Mouse (Mus musculus) thymus, postnatal 0 days (tissue): ENCODE measurements around the gene Me1. TPM values are rescaled to one million over a fixed set of nuclear protein-coding genes. Genes with fewer than 3 reads are reported as not detected.
A peak's percentile ranks its signal among the peaks of the same experiment; 100 is the strongest.
"Not testable (repeated sequence)": the region's sequence is repeated elsewhere in the genome, so short reads cannot be mapped to it uniquely, and the experiment has no call there.

ENCODE experiments used
- DNase-seq: peaks from one replicate; pipeline ENCODE4 v3.0.0-alpha.2; 2015; ENCODE audit warnings: low spot score
- polyA plus RNA-seq: library from polyadenylated mRNA; unstranded; fragments of >200 nt; fragmentation: Nextera tagmentation; extraction: Ambion mirVana; gene quantifications from 2 replicates; pipeline ENCODE4 v1.2.1, GENCODE M21; 2015

Me1 gene
- polyA plus RNA-seq, 1 experiment from 2014 or later: 10.0 TPM

- no peak for DNase-seq
Observed at GRCm38 (mm10) chr9:86599723-86600303, 95.9 kb downstream of the Me1 start.

- not testable (repeated sequence) for DNase-seq
Observed at GRCm38 (mm10) chr9:86596983-86597382, 98.8 kb downstream of the Me1 start.

- not testable (repeated sequence) for DNase-seq
Observed at GRCm38 (mm10) chr9:86594357-86594767, 101.4 kb downstream of the Me1 start.

GRCm38 (mm10) chr9:86592676-86593668 lies 102.8 kb downstream of the Me1 start:
- peak; percentile 45 for DNase-seq

- no peak for DNase-seq
Observed at GRCm38 (mm10) chr9:86587019-86587795, 108.5 kb downstream of the Me1 start.

- peak; percentile 71 for DNase-seq
Observed at GRCm38 (mm10) chr9:86583740-86584139, 112.0 kb downstream of the Me1 start.

GRCm38 (mm10) chr9:86579657-86580056 lies 116.1 kb downstream of the Me1 start:
- DNase-seq: peak; percentile 25

- DNase-seq: no peak
Observed at GRCm38 (mm10) chr9:86575178-86575577, 120.6 kb downstream of the Me1 start.

GRCm38 (mm10) chr9:86573616-86574303 lies 122.0 kb downstream of the Me1 start:
- no peak for DNase-seq

- peak; percentile 87 for DNase-seq
Observed at GRCm38 (mm10) chr9:86572636-86573291, 123.0 kb downstream of the Me1 start.

- DNase-seq: peak; percentile 59
Observed at GRCm38 (mm10) chr9:86572196-86572595, 123.6 kb downstream of the Me1 start.

GRCm38 (mm10) chr9:86571540-86572135 lies 124.1 kb downstream of the Me1 start, which contains the start of the genes Pgm3 and Rwdd2a:
Pgm3 (minus strand) TSS chr9:86571842.
Rwdd2a (plus strand) TSS chr9:86571991.
- DNase-seq: peak; percentile 95

- no peak for DNase-seq
Observed at GRCm38 (mm10) chr9:86570946-86571345, 124.8 kb downstream of the Me1 start.

GRCm38 (mm10) chr9:86570261-86570890 lies 125.4 kb downstream of the Me1 start:
- DNase-seq: no peak

- DNase-seq: no peak
Observed at GRCm38 (mm10) chr9:86569314-86569910, 126.3 kb downstream of the Me1 start.

GRCm38 (mm10) chr9:86560543-86560942 lies 135.2 kb downstream of the Me1 start:
- DNase-seq: no peak

GRCm38 (mm10) chr9:86554641-86555040 lies 141.1 kb downstream of the Me1 start:
- no peak for DNase-seq

- no peak for DNase-seq
Observed at GRCm38 (mm10) chr9:86553886-86554285, 141.9 kb downstream of the Me1 start.

GRCm38 (mm10) chr9:86550717-86551116 lies 145.0 kb downstream of the Me1 start:
- no peak for DNase-seq
